Mouse (Mus musculus): Measurements from ENCODE around the gene Enpp1.

GRCm38 (mm10) chr10:24599802-24600201 lies 112.2 kb downstream of the Enpp1 start:
- no peak for TF ChIP-seq CTCF (IDR thresholded peaks at IDR 0.05; ENCODE audit: low read depth)
- no peak for TF ChIP-seq EP300 (optimal IDR thresholded peaks at IDR 0.05)

Measured in stomach, postnatal 0 days (tissue).